Mouse (Mus musculus): ENCODE measurements around the gene Tnfsf15. TPM values are rescaled to one million over a fixed set of nuclear protein-coding genes. Genes with fewer than 3 reads are reported as not detected.

Gene Tnfsf15
- 0.06 and 0.25 TPM in 2 replicates for polyA plus RNA-seq (2014; fragmentation: Nextera tagmentation; extraction: Ambion mirVana)

GRCm38 (mm10) chr4:63744693-63745171, at the start of gene Tnfsf15:
Gene Tnfsf15 (minus strand): TSS chr4:63745113.
- WGBS, result 50% methylated on average over 8 of the region's 8 CpGs
- Histone ChIP-seq H3K36me3 (ENCODE audit: control insufficient read depth, insufficient read depth, low read length) (no peaks in the 10 kb centered on the region), H3K27me3 (ENCODE audit: control insufficient read depth, insufficient read depth, low read length) (no peaks in the 10 kb centered on the region), H3K9me3 (ENCODE audit: control insufficient read depth, low read length) (no peaks in the 10 kb centered on the region), H3K9ac (ENCODE audit: low read depth, low read length) (no peak within 1 kb of the TSS), H3K4me2 (replicated peaks; ENCODE audit: low read depth, low read length) (no peak within 1 kb of the TSS), H3K4me1 (replicated peaks; ENCODE audit: control insufficient read depth, insufficient read depth, low read length) (no peaks in the 10 kb centered on the region), H3K27ac (ENCODE audit: low read depth, low read length) (no peak within 1 kb of the TSS), H3K4me3 (ENCODE audit: low read depth, low read length) (no peak within 1 kb of the TSS)
- ATAC-seq (ENCODE audit: low FRiP score), result no peak
- DNase-seq (ENCODE audit: low spot score), result no peak

- 95% methylated on average over 3 of the region's 3 CpGs for WGBS
- no peaks in the 10 kb centered on the region for H3K4me1 ChIP-seq (replicated peaks; ENCODE audit: control insufficient read depth, insufficient read depth, low read length)
- ATAC-seq (ENCODE audit: low FRiP score), result no peak
- DNase-seq (ENCODE audit: low spot score), result no peak
- H3K36me3 ChIP-seq (ENCODE audit: control insufficient read depth, insufficient read depth, low read length), result no peaks in the 10 kb centered on the region
- H3K4me2 ChIP-seq (replicated peaks; ENCODE audit: low read depth, low read length), result no peak overlapping the region
- H3K9me3 ChIP-seq (ENCODE audit: control insufficient read depth, low read length), result no peaks in the 10 kb centered on the region
- H3K9ac ChIP-seq (ENCODE audit: low read depth, low read length), result no peak overlapping the region
- H3K27ac ChIP-seq (ENCODE audit: low read depth, low read length), result no peak overlapping the region
- no peak overlapping the region for H3K4me3 ChIP-seq (ENCODE audit: low read depth, low read length)
- H3K27me3 ChIP-seq (ENCODE audit: control insufficient read depth, insufficient read depth, low read length), result no peaks in the 10 kb centered on the region
Observed at GRCm38 (mm10) chr4:63792328-63792727, 47.4 kb upstream of the Tnfsf15 start.

- Histone ChIP-seq H3K9ac (ENCODE audit: low read depth, low read length) (no peak overlapping the region), H3K4me1 (replicated peaks; ENCODE audit: control insufficient read depth, insufficient read depth, low read length) (no peaks in the 10 kb centered on the region), H3K4me2 (replicated peaks; ENCODE audit: low read depth, low read length) (no peak overlapping the region), H3K27me3 (ENCODE audit: control insufficient read depth, insufficient read depth, low read length) (no peaks in the 10 kb centered on the region), H3K36me3 (ENCODE audit: control insufficient read depth, insufficient read depth, low read length) (no peaks in the 10 kb centered on the region), H3K27ac (ENCODE audit: low read depth, low read length) (no peak overlapping the region), H3K9me3 (ENCODE audit: control insufficient read depth, low read length) (no peaks in the 10 kb centered on the region), H3K4me3 (ENCODE audit: low read depth, low read length) (no peak overlapping the region)
- no peak for DNase-seq (ENCODE audit: low spot score)
- WGBS, result 89% methylated on average over 2 of the region's 2 CpGs
- no peak for ATAC-seq (ENCODE audit: low FRiP score)
Observed at GRCm38 (mm10) chr4:63785466-63785865, 40.6 kb upstream of the Tnfsf15 start.

GRCm38 (mm10) chr4:63783826-63784225, 38.9 kb upstream of the Tnfsf15 start:
- no peaks in the 10 kb centered on the region for H3K36me3 ChIP-seq (ENCODE audit: control insufficient read depth, insufficient read depth, low read length)
- H3K4me3 ChIP-seq (ENCODE audit: low read depth, low read length), result no peak overlapping the region
- H3K4me2 ChIP-seq (replicated peaks; ENCODE audit: low read depth, low read length), result no peak overlapping the region
- no peaks in the 10 kb centered on the region for H3K9me3 ChIP-seq (ENCODE audit: control insufficient read depth, low read length)
- 93% methylated on average over 5 of the region's 5 CpGs for WGBS
- no peak overlapping the region for H3K27ac ChIP-seq (ENCODE audit: low read depth, low read length)
- DNase-seq (ENCODE audit: low spot score) (no peak), ATAC-seq (ENCODE audit: low FRiP score) (no peak)
- no peaks in the 10 kb centered on the region for H3K27me3 ChIP-seq (ENCODE audit: control insufficient read depth, insufficient read depth, low read length)
- H3K9ac ChIP-seq (ENCODE audit: low read depth, low read length), result no peak overlapping the region
- H3K4me1 ChIP-seq (replicated peaks; ENCODE audit: control insufficient read depth, insufficient read depth, low read length), result no peaks in the 10 kb centered on the region

- Histone ChIP-seq H3K27me3 (ENCODE audit: control insufficient read depth, insufficient read depth, low read length) (no peaks in the 10 kb centered on the region), H3K9me3 (ENCODE audit: control insufficient read depth, low read length) (no peaks in the 10 kb centered on the region), H3K9ac (ENCODE audit: low read depth, low read length) (no peak overlapping the region), H3K4me1 (replicated peaks; ENCODE audit: control insufficient read depth, insufficient read depth, low read length) (no peaks in the 10 kb centered on the region), H3K27ac (ENCODE audit: low read depth, low read length) (no peak overlapping the region), H3K4me3 (ENCODE audit: low read depth, low read length) (no peak overlapping the region), H3K36me3 (ENCODE audit: control insufficient read depth, insufficient read depth, low read length) (no peaks in the 10 kb centered on the region), H3K4me2 (replicated peaks; ENCODE audit: low read depth, low read length) (no peak overlapping the region)
- 85% methylated on average over 7 of the region's 7 CpGs for WGBS
- ATAC-seq (ENCODE audit: low FRiP score) (no peak), DNase-seq (ENCODE audit: low spot score) (no peak)
Observed at GRCm38 (mm10) chr4:63782970-63783613, 38.2 kb upstream of the Tnfsf15 start.

- Histone ChIP-seq H3K36me3 (ENCODE audit: control insufficient read depth, insufficient read depth, low read length) (no peaks in the 10 kb centered on the region), H3K4me1 (replicated peaks; ENCODE audit: control insufficient read depth, insufficient read depth, low read length) (no peaks in the 10 kb centered on the region), H3K9ac (ENCODE audit: low read depth, low read length) (no peak overlapping the region), H3K27ac (ENCODE audit: low read depth, low read length) (no peak overlapping the region), H3K4me2 (replicated peaks; ENCODE audit: low read depth, low read length) (no peak overlapping the region), H3K4me3 (ENCODE audit: low read depth, low read length) (no peak overlapping the region), H3K27me3 (ENCODE audit: control insufficient read depth, insufficient read depth, low read length) (no peaks in the 10 kb centered on the region), H3K9me3 (ENCODE audit: control insufficient read depth, low read length) (no peaks in the 10 kb centered on the region)
- DNase-seq (ENCODE audit: low spot score), result no peak
- 83% methylated on average over 8 of the region's 8 CpGs for WGBS
- no peak for ATAC-seq (ENCODE audit: low FRiP score)
Observed at GRCm38 (mm10) chr4:63777223-63777622, 32.3 kb upstream of the Tnfsf15 start.

GRCm38 (mm10) chr4:63773306-63774090, 28.6 kb upstream of the Tnfsf15 start:
- Histone ChIP-seq H3K4me3 (ENCODE audit: low read depth, low read length) (no peak overlapping the region), H3K4me2 (replicated peaks; ENCODE audit: low read depth, low read length) (no peak overlapping the region), H3K4me1 (replicated peaks; ENCODE audit: control insufficient read depth, insufficient read depth, low read length) (no peaks in the 10 kb centered on the region), H3K27ac (ENCODE audit: low read depth, low read length) (no peak overlapping the region), H3K9me3 (ENCODE audit: control insufficient read depth, low read length) (no peaks in the 10 kb centered on the region), H3K36me3 (ENCODE audit: control insufficient read depth, insufficient read depth, low read length) (no peaks in the 10 kb centered on the region), H3K27me3 (ENCODE audit: control insufficient read depth, insufficient read depth, low read length) (no peaks in the 10 kb centered on the region), H3K9ac (ENCODE audit: low read depth, low read length) (no peak overlapping the region)
- 85% methylated on average over 8 of the region's 8 CpGs for WGBS
- DNase-seq (ENCODE audit: low spot score) (no peak), ATAC-seq (ENCODE audit: low FRiP score) (no peak)

GRCm38 (mm10) chr4:63772514-63772913, 27.6 kb upstream of the Tnfsf15 start:
- H3K9me3 ChIP-seq (ENCODE audit: control insufficient read depth, low read length), result no peaks in the 10 kb centered on the region
- no peak overlapping the region for H3K27ac ChIP-seq (ENCODE audit: low read depth, low read length)
- ATAC-seq (ENCODE audit: low FRiP score) (no peak), DNase-seq (ENCODE audit: low spot score) (no peak)
- no peaks in the 10 kb centered on the region for H3K4me1 ChIP-seq (replicated peaks; ENCODE audit: control insufficient read depth, insufficient read depth, low read length)
- H3K36me3 ChIP-seq (ENCODE audit: control insufficient read depth, insufficient read depth, low read length), result no peaks in the 10 kb centered on the region
- H3K4me3 ChIP-seq (ENCODE audit: low read depth, low read length), result no peak overlapping the region
- no peak overlapping the region for H3K9ac ChIP-seq (ENCODE audit: low read depth, low read length)
- 85% methylated on average over 2 of the region's 2 CpGs for WGBS
- H3K27me3 ChIP-seq (ENCODE audit: control insufficient read depth, insufficient read depth, low read length), result no peaks in the 10 kb centered on the region
- no peak overlapping the region for H3K4me2 ChIP-seq (replicated peaks; ENCODE audit: low read depth, low read length)

GRCm38 (mm10) chr4:63771291-63771690, 26.4 kb upstream of the Tnfsf15 start:
- no peak for DNase-seq (ENCODE audit: low spot score)
- no peaks in the 10 kb centered on the region for H3K36me3 ChIP-seq (ENCODE audit: control insufficient read depth, insufficient read depth, low read length)
- no peak for ATAC-seq (ENCODE audit: low FRiP score)
- H3K9ac ChIP-seq (ENCODE audit: low read depth, low read length), result no peak overlapping the region
- no peak overlapping the region for H3K4me2 ChIP-seq (replicated peaks; ENCODE audit: low read depth, low read length)
- H3K4me3 ChIP-seq (ENCODE audit: low read depth, low read length), result no peak overlapping the region
- 85% methylated on average over 4 of the region's 4 CpGs for WGBS
- no peaks in the 10 kb centered on the region for H3K9me3 ChIP-seq (ENCODE audit: control insufficient read depth, low read length)
- no peaks in the 10 kb centered on the region for H3K27me3 ChIP-seq (ENCODE audit: control insufficient read depth, insufficient read depth, low read length)
- H3K27ac ChIP-seq (ENCODE audit: low read depth, low read length), result no peak overlapping the region
- no peaks in the 10 kb centered on the region for H3K4me1 ChIP-seq (replicated peaks; ENCODE audit: control insufficient read depth, insufficient read depth, low read length)

Measured in hindbrain, embryonic 11.5 days (tissue).